Mouse (Mus musculus) small intestine, adult 2 months (tissue): ENCODE measurements around the gene Fbn1.

Experiments used
- CTCF ChIP-seq: fragments of 200-500 bp; IDR thresholded peaks from 2 replicates; pipeline ENCODE4 v1.5.1; 2012; ENCODE audit warnings: low read depth, mild to moderate bottlenecking, control low read depth, inconsistent platforms, low read length, moderate library complexity, mixed read lengths; ENCODE audit not compliant: insufficient replicate concordance, insufficient read length; ENCODE audit errors: extremely low read depth
- POLR2A ChIP-seq: fragments of 200-500 bp; IDR thresholded peaks from 2 replicates; pipeline ENCODE4 v1.6.1; 2012; ENCODE audit warnings: low read depth, mild to moderate bottlenecking, control low read depth, inconsistent platforms, low read length, moderate library complexity

- TF ChIP-seq POLR2A (no peak), CTCF (no peak)
Observed at GRCm38 (mm10) chr2:125481116-125481515, 26.7 kb downstream of the Fbn1 start.
